In the genomic region with DNA sequence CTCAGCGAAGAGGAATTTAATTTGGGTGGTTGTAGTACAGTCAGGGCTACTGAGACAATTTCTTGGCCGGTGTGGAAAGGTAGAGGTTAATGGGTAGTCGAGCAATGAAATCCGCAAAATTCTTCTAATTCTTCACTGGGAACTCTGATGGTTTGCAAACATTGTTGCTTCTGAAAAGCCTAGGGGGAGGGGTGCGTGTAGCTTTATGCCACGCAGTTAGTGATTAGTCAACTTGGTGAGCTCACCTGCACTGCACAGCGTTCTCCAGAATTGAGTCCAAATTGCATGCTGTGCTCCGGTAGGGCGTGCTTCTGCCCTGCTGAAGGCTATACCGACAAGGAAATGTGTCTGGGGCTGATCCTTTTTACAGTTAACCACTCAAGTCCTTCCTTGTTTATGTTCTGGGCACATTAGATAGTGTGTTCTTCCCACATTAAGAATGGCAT, we compare ENCODE assay signal across 8 mouse cellular contexts. TPM values are rescaled to one million over a fixed set of nuclear protein-coding genes. Genes with fewer than 3 reads are reported as not detected.
A peak's percentile ranks its signal among the peaks of the same experiment; 100 is the strongest.
DNase-seq lines count a peak whose midpoint lies in the region; ATAC-seq and TF ChIP-seq lines count a peak whose summit lies in the region.

No protein-coding gene starts in this region.

- H3K4me2 ChIP-seq in heart, embryonic 11.5 days, result no peak overlapping the region
- no peak overlapping the region for H3K4me2 ChIP-seq in midbrain, embryonic 14.5 days (ENCODE audit: low read length)

- ATAC-seq in heart, embryonic 11.5 days (replicated peaks; ENCODE audit: insufficient number of reproducible peaks, low FRiP score, low TSS enrichment), result no peak
- peak; percentile 24 for ATAC-seq in inflammation-experienced regulatory T-cells, adult 6 months
- ATAC-seq in midbrain, embryonic 14.5 days (ENCODE audit: low FRiP score, low TSS enrichment), result no peak

- WGBS in heart, adult 2 months, result 63% methylated on average over 10 of the region's 10 CpGs
- WGBS in heart, embryonic 11.5 days (ENCODE audit: insufficient replicate concordance), result 55% methylated on average over 10 of the region's 10 CpGs
- 71% methylated on average over 10 of the region's 10 CpGs for WGBS in midbrain, embryonic 14.5 days

- no peaks in the 10 kb centered on the region for H3K9me3 ChIP-seq in heart, embryonic 11.5 days (replicated peaks; ENCODE audit: control insufficient read depth, low read length)
- no peaks in the 10 kb centered on the region for H3K9me3 ChIP-seq in MEL (replicated peaks; ENCODE audit: insufficient read depth, low read length)
- no peaks in the 10 kb centered on the region for H3K9me3 ChIP-seq in midbrain, embryonic 14.5 days (ENCODE audit: control insufficient read depth, low read length)

- H3K9ac ChIP-seq in heart, adult 2 months (ENCODE audit: low read depth, low read length), result no peak overlapping the region
- no peak overlapping the region for H3K9ac ChIP-seq in heart, embryonic 11.5 days (ENCODE audit: low read depth, low read length)
- H3K9ac ChIP-seq in MEL (ENCODE audit: control insufficient read depth, low read depth, low read length, poor library complexity, severe bottlenecking), result peak overlapping the region; percentile 48
- no peak overlapping the region for H3K9ac ChIP-seq in midbrain, embryonic 14.5 days (replicated peaks; ENCODE audit: low read length)

- H3K4me1 ChIP-seq in heart, adult 2 months (ENCODE audit: control insufficient read depth, insufficient read depth, low read length), result peaks cover 6% of the 10 kb centered on the region
- peaks cover 4% of the 10 kb centered on the region for H3K4me1 ChIP-seq in heart, embryonic 11.5 days (ENCODE audit: control insufficient read depth, insufficient read depth, low read length)
- peaks cover 3 to 4% of the 10 kb centered on the region in 2 experiments; a peak in 3 of 4 replicates for H3K4me1 ChIP-seq in MEL (ENCODE audit: control insufficient read depth in 1 of 2, insufficient read depth in 2 of 2, low read length in 2 of 2)
- 0 out of 2 replicates have a peak, but pooled peaks cover 3% of the 10 kb centered on the region for H3K4me1 ChIP-seq in midbrain, embryonic 14.5 days (ENCODE audit: control insufficient read depth, insufficient read depth, low read length)

- TF ChIP-seq RAD21 in MEL (IDR thresholded peaks at IDR 0.05; ENCODE audit: low read depth, low read length), result no peak

- peak overlapping the region; percentile 10; the same call in 1 of the 2 replicates for H3K27ac ChIP-seq in heart, adult 2 months
- H3K27ac ChIP-seq in heart, embryonic 11.5 days (ENCODE audit: low read depth, low read length), result no peak overlapping the region
- H3K27ac ChIP-seq in MEL (ENCODE audit: control insufficient read depth, low read depth, low read length), result peak overlapping the region; percentile 49
- no peak overlapping the region for H3K27ac ChIP-seq in midbrain, embryonic 14.5 days (replicated peaks; ENCODE audit: low read depth, low read length)

- H3K27me3 ChIP-seq in heart, adult 2 months (ENCODE audit: control insufficient read depth, insufficient read depth, low read length), result no peaks in the 10 kb centered on the region
- H3K27me3 ChIP-seq in heart, embryonic 11.5 days (ENCODE audit: control insufficient read depth, insufficient read depth, low read length), result no peaks in the 10 kb centered on the region
- H3K27me3 ChIP-seq in MEL (ENCODE audit: control insufficient read depth in 1 of 2, insufficient read depth in 2 of 2, low read length in 2 of 2), result no peaks in the 10 kb centered on the region
- H3K27me3 ChIP-seq in midbrain, embryonic 14.5 days (ENCODE audit: control insufficient read depth, insufficient read depth, low read length), result no peaks in the 10 kb centered on the region

- DNase-seq in heart, adult 2 months, result no peak
- peak; percentile 61 for DNase-seq in MEL (ENCODE audit: low read depth, low spot score)
- peak; percentile 40 for DNase-seq in lung, postnatal 25 days (ENCODE audit: low spot score)
- DNase-seq in right cerebral cortex, postnatal 14 days, result no peak
- DNase-seq in midbrain, embryonic 14.5 days, result no peak
- no peak for DNase-seq in embryo, embryonic 10.5 days (ENCODE audit: low spot score)

- H3K36me3 ChIP-seq in heart, adult 2 months (ENCODE audit: control insufficient read depth, insufficient read depth, low read length), result 0 out of 2 replicates have a peak, but pooled peaks cover 2% of the 10 kb centered on the region
- no peaks in the 10 kb centered on the region for H3K36me3 ChIP-seq in heart, embryonic 11.5 days (ENCODE audit: control insufficient read depth, insufficient read depth, low read length)
- H3K36me3 ChIP-seq in MEL (ENCODE audit: control insufficient read depth in 1 of 2, insufficient read depth in 2 of 2, low read length in 2 of 2), result peaks cover 0 to 7% of the 10 kb centered on the region in 2 experiments; a peak in 2 of 4 replicates
- no peaks in the 10 kb centered on the region for H3K36me3 ChIP-seq in midbrain, embryonic 14.5 days (ENCODE audit: control insufficient read depth, insufficient read depth, low read length)

- TF ChIP-seq POLR2A in heart, adult 2 months (IDR thresholded peaks at IDR 0.05; ENCODE audit: insufficient read depth, low read depth, low read length), result no peak
- no peak for TF ChIP-seq POLR2A in MEL (IDR thresholded peaks at IDR 0.05; ENCODE audit: control insufficient read depth in 1 of 2, insufficient read depth in 1 of 2, low read depth in 1 of 2, low read length in 2 of 2, poor library complexity in 1 of 2)

- H3K79me2 ChIP-seq in heart, adult 2 months (replicated peaks; ENCODE audit: control insufficient read depth, insufficient read depth, low read length), result peaks cover 1% of the 10 kb centered on the region; the same call in 1 of the 2 replicates
- peaks cover 20% of the 10 kb centered on the region for H3K79me2 ChIP-seq in MEL (ENCODE audit: control insufficient read depth, insufficient read depth, low read length, poor library complexity)

- intact Hi-C loops in heart, adult 2 months (cut with DNase I), result no loop called here

- no peak for TF ChIP-seq CTCF in heart, adult 2 months (IDR thresholded peaks at IDR 0.05)
- no peak for TF ChIP-seq CTCF in MEL (IDR thresholded peaks at IDR 0.05 in 2 of 3, conservative IDR thresholded peaks at IDR 0.05 in 1 of 3; ENCODE audit: control insufficient read depth in 1 of 3, insufficient read depth in 1 of 3, low read depth in 2 of 3, low read length in 3 of 3, poor library complexity in 1 of 3, severe bottlenecking in 1 of 3)

- no peak for TF ChIP-seq EP300 in heart, adult 2 months (IDR thresholded peaks at IDR 0.05; ENCODE audit: insufficient read depth, low read depth, low read length)
- peak; percentile 47 to 51; a peak in 3 of 4 replicates for TF ChIP-seq EP300 in MEL (IDR thresholded peaks at IDR 0.05; ENCODE audit: low read depth in 1 of 2, low read length in 2 of 2)

- H3K4me3 ChIP-seq in heart, adult 2 months, result no peak overlapping the region
- no peak overlapping the region for H3K4me3 ChIP-seq in heart, embryonic 11.5 days (ENCODE audit: low read depth, low read length)
- peak overlapping the region; percentile 32 to 92 for H3K4me3 ChIP-seq in MEL (ENCODE audit: control insufficient read depth in 1 of 2, insufficient read depth in 1 of 2, low read depth in 2 of 2, low read length in 2 of 2)
- no peak overlapping the region for H3K4me3 ChIP-seq in midbrain, embryonic 14.5 days (replicated peaks; ENCODE audit: low read depth, low read length)

TF ChIP-seq in MEL, 35 proteins besides CTCF, POLR2A, EP300 and RAD21:
- TF ChIP-seq ZMIZ1 (IDR thresholded peaks at IDR 0.05; ENCODE audit: low read depth, low read length) (no peak), SIN3A (IDR thresholded peaks at IDR 0.05; ENCODE audit: low read length) (peak; percentile 36; the same call in 1 of the 2 replicates), MYB (IDR thresholded peaks at IDR 0.05; ENCODE audit: low read depth, low read length) (0 out of 2 replicates have a peak, but pooled peaks have one; percentile 26), TAL1 (IDR thresholded peaks at IDR 0.05; ENCODE audit: low read length) (peak; percentile 26; the same call in 1 of the 2 replicates), ZKSCAN1 (IDR thresholded peaks at IDR 0.05; ENCODE audit: low read depth, low read length) (no peak), GABPA (IDR thresholded peaks at IDR 0.05; ENCODE audit: low read depth, low read length) (no peak), TCF12 (IDR thresholded peaks at IDR 0.05; ENCODE audit: low read depth, low read length) (0 out of 2 replicates have a peak, but pooled peaks have one; percentile 14), MYC (IDR thresholded peaks at IDR 0.05; ENCODE audit: low read depth, low read length) (no peak), BHLHE40 (IDR thresholded peaks at IDR 0.05; ENCODE audit: borderline replicate concordance, low read depth, low read length) (no peak), RCOR1 (IDR thresholded peaks at IDR 0.05; ENCODE audit: low read depth, low read length) (no peak), USF2 (IDR thresholded peaks at IDR 0.05; ENCODE audit: borderline replicate concordance in 1 of 2, insufficient read depth in 1 of 2, low read depth in 1 of 2, low read length in 2 of 2) (no peak), ELF1 (IDR thresholded peaks at IDR 0.05; ENCODE audit: low read depth, low read length) (peak; percentile 20; the same call in 1 of the 2 replicates)
TF ChIP-seq in MEL: peak in this region for 5.

RNA-seq across cellular contexts. Expression of a gene that starts 1.2 kb away (rescaled TPM):
- total RNA-seq in heart, adult 2 months (2021), result 10 to 100 TPM; 23.1 to 25.1 TPM
- 6.9 and 11.3 TPM in 2 replicates for polyA plus RNA-seq in heart, adult 2 months (2012; rRNA removed)
- polyA plus RNA-seq in heart, embryonic 11.5 days (2014; fragmentation: Nextera tagmentation; extraction: Ambion mirVana), result 29.5 and 31.4 TPM in 2 replicates
- total RNA-seq in MEL (2012; rRNA removed), result 26.7 and 29.8 TPM in 2 replicates
- polyA plus RNA-seq in MEL (2012; ENCODE audit: insufficient read depth in 1 of 2, insufficient read length in 2 of 2, low read depth in 1 of 2, low replicate concordance in 2 of 2, missing spikeins in 1 of 2), result 10 to 100 TPM in 1 of 2 experiments, not detected in 1; 40.3 TPM
- 10 to 100 TPM; 24.5 to 38.8 (median 26.0) TPM for polyA plus RNA-seq in inflammation-experienced regulatory T-cells, adult 6 months (2017; shearing (Covaris generic))
- polyA plus RNA-seq in midbrain, embryonic 14.5 days (2014; fragmentation: Nextera tagmentation; extraction: Ambion mirVana), result 5.3 and 6.0 TPM in 2 replicates

Comparison
In these comparisons a context has a peak if more than half of its experiments do, and no peak if none do; other contexts are left out.
1. H3K27ac ChIP-seq: peak in heart, adult 2 months (single experiment) and MEL (single experiment); none in heart, embryonic 11.5 days (single experiment) and midbrain, embryonic 14.5 days (single experiment).
2. DNase-seq: peak in MEL (single experiment) and lung, postnatal 25 days (single experiment); none in heart, adult 2 months (0 of 2), right cerebral cortex, postnatal 14 days (single experiment), midbrain, embryonic 14.5 days (single experiment) and embryo, embryonic 10.5 days (single experiment).
3. H3K4me3 ChIP-seq: peak in MEL (2 of 2); none in heart, adult 2 months (single experiment), heart, embryonic 11.5 days (single experiment) and midbrain, embryonic 14.5 days (single experiment).